Mouse (Mus musculus) neural tube, embryonic 11.5 days (tissue): ENCODE data around the gene Stk24. TPM values are rescaled to one million over a fixed set of nuclear protein-coding genes. Genes with fewer than 3 reads are reported as not detected.

ENCODE experiments used
- polyA plus RNA-seq: library from polyadenylated mRNA; unstranded; fragments of >200 nt; fragmentation: Nextera tagmentation; extraction: Ambion mirVana; gene quantifications from 2 replicates; pipeline ENCODE4 v1.2.1, GENCODE M21; 2014

Gene Stk24
- polyA plus RNA-seq, 1 experiment from 2014 or later, result 38.1 TPM

Other genes starting within 250 kb of the Stk24 start
- gene Slc15a1, start 125.2 kb upstream of the Stk24 start, polyA plus RNA-seq, result not detected in 2 replicates